Mouse (Mus musculus) C2C12 (cell line): Measurements from ENCODE around the gene Nlrx1.

Source experiments
- MYOG ChIP-seq: IDR thresholded peaks from one replicate; pipeline ENCODE4 v1.6.1; 2011; ENCODE audit not compliant: control insufficient read depth, insufficient read length; ENCODE audit errors: extremely low read depth
- USF1 ChIP-seq: IDR thresholded peaks from one replicate; pipeline ENCODE4 v1.6.1; 2011; ENCODE audit warnings: low read depth, mild to moderate bottlenecking, control low read depth, moderate library complexity

- TF ChIP-seq MYOG (no peak), USF1 (no peak)
These were observed 27.0 kb downstream of the Nlrx1 start for GRCm38 (mm10) chr9:44241418-44241817.
